Mouse (Mus musculus) stomach, embryonic 16.5 days (tissue): ENCODE results near the gene Sav1. TPM values are rescaled to one million over a fixed set of nuclear protein-coding genes. Genes with fewer than 3 reads are reported as not detected.

Experiments
- ATAC-seq: fragments of 200-750 bp; cut with Nextera tagmentation; 2 replicates; pipeline ENCODE4 v1.8.0; 2017; ENCODE audit warnings: moderate number of reproducible peaks, moderate TSS enrichment; ENCODE audit not compliant: insufficient read depth, low FRiP score
- H3K27ac ChIP-seq: fragments of 300-500 bp; sonication (generic); 2 replicates; pipeline ENCODE4 v1.5.1; 2014; ENCODE audit warnings: low read length
- H3K27me3 ChIP-seq: fragments of 300-500 bp; sonication (generic); 2 replicates; pipeline ENCODE4 v1.6.1; 2014; ENCODE audit warnings: low read length, control low read depth, mixed read lengths; ENCODE audit not compliant: control insufficient read depth, insufficient read depth
- H3K36me3 ChIP-seq: fragments of 300-500 bp; sonication (generic); 2 replicates; pipeline ENCODE4 v1.6.1; 2014; ENCODE audit warnings: low read length; ENCODE audit not compliant: control insufficient read depth, insufficient read depth
- H3K4me1 ChIP-seq: fragments of 300-500 bp; sonication (generic); 2 replicates; pipeline ENCODE4 v1.6.1; 2014; ENCODE audit warnings: low read length, control low read depth, mixed read lengths; ENCODE audit not compliant: control insufficient read depth, insufficient read depth
- H3K4me2 ChIP-seq: fragments of 300-500 bp; sonication (generic); 2 replicates; pipeline ENCODE4 v1.6.1; 2014; ENCODE audit warnings: low read depth, low read length, mixed read lengths
- H3K4me3 ChIP-seq: fragments of 300-500 bp; sonication (generic); replicated peaks from 2 replicates; pipeline ENCODE4 v1.5.1; 2014; ENCODE audit warnings: mild to moderate bottlenecking, low read length
- H3K9ac ChIP-seq: fragments of 300-500 bp; sonication (generic); 2 replicates; pipeline ENCODE4 v1.6.1; 2014; ENCODE audit warnings: low read length
- H3K9me3 ChIP-seq: fragments of 300-500 bp; sonication (generic); replicated peaks from 2 replicates; pipeline ENCODE4 v1.6.1; 2016; ENCODE audit warnings: low read length, control low read depth; ENCODE audit not compliant: control insufficient read depth
- WGBS: fragments of 180-500 bp; shearing (Covaris S2); extraction: QIAGEN DNeasy Blood & Tissue Kit; methylation state at CpG from one replicate; pipeline ENCODE4 v1.1.7; 2014; 5-methylcytosine and 5-hydroxymethylcytosine counted together
- polyA plus RNA-seq: library from polyadenylated mRNA; unstranded; fragments of >200 nt; fragmentation: Nextera tagmentation; extraction: Ambion mirVana; gene quantifications from 2 replicates; pipeline ENCODE4 v1.2.1, GENCODE M21; 2015

The Sav1 gene
- polyA plus RNA-seq, 1 experiment from 2014 or later: 0.68 TPM

GRCm38 (mm10) chr12:69939291-69939690 lies 47.5 kb downstream of the Sav1 start:
- H3K36me3 ChIP-seq: no peaks in the 10 kb centered on the region
- no peak for ATAC-seq
- 0 out of 2 replicates have a peak, but pooled peaks cover 3% of the 10 kb centered on the region for H3K9me3 ChIP-seq
- 64% methylated on average over 2 of the region's 2 CpGs for WGBS
- H3K4me3 ChIP-seq: no peak overlapping the region
- H3K9ac ChIP-seq: no peak overlapping the region
- no peaks in the 10 kb centered on the region for H3K27me3 ChIP-seq
- no peaks in the 10 kb centered on the region for H3K4me1 ChIP-seq
- no peak overlapping the region for H3K4me2 ChIP-seq
- no peak overlapping the region for H3K27ac ChIP-seq

GRCm38 (mm10) chr12:69937731-69938130 lies 49.1 kb downstream of the Sav1 start:
- Histone ChIP-seq H3K9me3 (0 out of 2 replicates have a peak, but pooled peaks cover 3% of the 10 kb centered on the region), H3K9ac (no peak overlapping the region), H3K4me2 (no peak overlapping the region), H3K36me3 (no peaks in the 10 kb centered on the region), H3K27me3 (no peaks in the 10 kb centered on the region), H3K4me1 (no peaks in the 10 kb centered on the region), H3K27ac (no peak overlapping the region), H3K4me3 (no peak overlapping the region)
- ATAC-seq: no peak
- 75% methylated on average over 5 of the region's 5 CpGs for WGBS

GRCm38 (mm10) chr12:69926716-69927115 lies 60.1 kb downstream of the Sav1 start:
- no peaks in the 10 kb centered on the region for H3K4me1 ChIP-seq
- H3K4me3 ChIP-seq: no peak overlapping the region
- ATAC-seq: no peak
- WGBS: 43% methylated on average over 7 of the region's 7 CpGs
- no peaks in the 10 kb centered on the region for H3K27me3 ChIP-seq
- no peaks in the 10 kb centered on the region for H3K9me3 ChIP-seq
- no peak overlapping the region for H3K9ac ChIP-seq
- no peaks in the 10 kb centered on the region for H3K36me3 ChIP-seq
- H3K27ac ChIP-seq: no peak overlapping the region
- no peak overlapping the region for H3K4me2 ChIP-seq

DNA sequence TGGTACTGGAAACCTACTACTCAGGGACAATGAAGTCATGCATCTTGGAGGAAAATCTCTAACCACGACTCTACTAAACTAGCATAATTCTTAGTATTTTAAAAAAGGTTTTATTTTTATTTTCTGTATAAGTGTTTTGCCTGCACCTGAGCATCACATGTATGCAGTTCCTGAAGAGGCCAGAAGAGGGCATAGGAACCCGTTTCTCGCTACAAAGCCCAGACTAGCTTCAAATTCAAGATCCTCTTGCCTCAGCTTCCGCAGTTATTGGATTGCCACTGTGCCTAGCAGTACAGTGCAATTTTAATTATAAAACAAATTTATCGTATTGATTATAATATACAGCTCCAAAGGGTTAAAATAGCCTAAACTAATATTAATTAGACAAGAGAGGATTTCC lies 62.8 kb downstream of the Sav1 start:
- Histone ChIP-seq H3K27ac (no peak overlapping the region), H3K9me3 (no peaks in the 10 kb centered on the region), H3K27me3 (no peaks in the 10 kb centered on the region), H3K4me3 (no peak overlapping the region), H3K4me2 (no peak overlapping the region), H3K36me3 (no peaks in the 10 kb centered on the region), H3K4me1 (no peaks in the 10 kb centered on the region), H3K9ac (no peak overlapping the region)
- ATAC-seq: no peak
- WGBS: 13% methylated on average over 5 of the region's 5 CpGs

- Histone ChIP-seq H3K9me3 (no peaks in the 10 kb centered on the region), H3K36me3 (no peaks in the 10 kb centered on the region), H3K9ac (no peak overlapping the region), H3K4me2 (no peak overlapping the region), H3K4me3 (no peak overlapping the region), H3K4me1 (no peaks in the 10 kb centered on the region), H3K27ac (no peak overlapping the region), H3K27me3 (no peaks in the 10 kb centered on the region)
- 57% methylated on average over 3 of the region's 3 CpGs for WGBS
- no peak for ATAC-seq
Measured at GRCm38 (mm10) chr12:69923603-69924002, 63.2 kb downstream of the Sav1 start.

DNA sequence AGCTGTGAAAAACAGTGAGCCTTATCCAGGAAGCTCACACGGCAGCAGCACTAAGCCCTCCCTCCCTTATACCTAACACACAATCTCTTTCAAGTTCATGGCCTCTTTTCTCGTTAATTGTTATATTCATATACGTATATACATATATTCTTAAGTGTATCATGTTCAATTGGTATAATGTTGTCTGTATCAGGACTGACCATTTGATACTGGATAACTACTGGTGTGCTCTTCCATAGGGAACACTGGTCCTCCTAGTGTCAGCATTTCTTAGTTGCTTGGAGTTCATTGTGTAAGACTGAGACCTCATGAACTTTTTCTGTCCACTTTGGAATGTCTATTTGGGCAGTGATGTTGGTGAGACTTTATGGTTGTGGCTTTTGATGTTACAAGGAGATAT lies 63.7 kb downstream of the Sav1 start:
- no peak for ATAC-seq

GRCm38 (mm10) chr12:69922099-69922498 lies 64.7 kb downstream of the Sav1 start:
- WGBS: 50% methylated on average over 1 of the region's 1 CpGs
- H3K9me3 ChIP-seq: no peaks in the 10 kb centered on the region
- H3K27me3 ChIP-seq: no peaks in the 10 kb centered on the region
- H3K4me3 ChIP-seq: no peak overlapping the region
- H3K27ac ChIP-seq: no peak overlapping the region
- ATAC-seq: no peak
- H3K36me3 ChIP-seq: no peaks in the 10 kb centered on the region
- no peak overlapping the region for H3K4me2 ChIP-seq
- no peaks in the 10 kb centered on the region for H3K4me1 ChIP-seq
- H3K9ac ChIP-seq: no peak overlapping the region

More for the DNA sequence above, 63.7 kb downstream of the Sav1 start:
- Histone ChIP-seq H3K9me3 (no peaks in the 10 kb centered on the region), H3K9ac (no peak overlapping the region), H3K4me2 (no peak overlapping the region), H3K4me1 (no peaks in the 10 kb centered on the region), H3K27ac (no peak overlapping the region), H3K4me3 (no peak overlapping the region), H3K36me3 (no peaks in the 10 kb centered on the region), H3K27me3 (no peaks in the 10 kb centered on the region)
- WGBS: 66% methylated on average over 3 of the region's 3 CpGs

DNA sequence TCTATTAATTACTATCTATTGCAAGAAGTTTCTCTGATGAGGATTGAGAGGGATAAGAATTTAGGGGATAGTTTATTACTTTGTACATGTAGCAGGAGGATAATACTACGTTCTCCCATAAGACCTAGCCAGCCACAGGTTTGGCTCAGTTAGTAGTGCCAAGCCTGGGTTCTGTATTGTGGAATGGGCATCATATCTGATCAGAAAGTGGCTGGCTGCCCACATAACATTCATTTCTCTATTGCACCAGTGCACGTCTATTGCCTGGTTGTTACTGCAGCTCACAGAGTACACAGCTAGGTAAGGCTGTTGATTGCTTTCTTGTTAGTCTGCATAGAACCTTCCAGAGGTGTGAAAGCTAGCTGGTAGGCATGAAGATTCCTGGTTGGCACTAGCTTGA lies 68.9 kb downstream of the Sav1 start:
- Histone ChIP-seq H3K36me3 (no peaks in the 10 kb centered on the region), H3K9ac (no peak overlapping the region), H3K27me3 (no peaks in the 10 kb centered on the region), H3K27ac (no peak overlapping the region), H3K4me3 (no peak overlapping the region), H3K9me3 (no peaks in the 10 kb centered on the region), H3K4me2 (no peak overlapping the region), H3K4me1 (no peaks in the 10 kb centered on the region)
- WGBS: 74% methylated on average over 2 of the region's 2 CpGs
- ATAC-seq: no peak
